Mouse (Mus musculus): ENCODE results near the gene Sik3.

Sik3 gene

DNA sequence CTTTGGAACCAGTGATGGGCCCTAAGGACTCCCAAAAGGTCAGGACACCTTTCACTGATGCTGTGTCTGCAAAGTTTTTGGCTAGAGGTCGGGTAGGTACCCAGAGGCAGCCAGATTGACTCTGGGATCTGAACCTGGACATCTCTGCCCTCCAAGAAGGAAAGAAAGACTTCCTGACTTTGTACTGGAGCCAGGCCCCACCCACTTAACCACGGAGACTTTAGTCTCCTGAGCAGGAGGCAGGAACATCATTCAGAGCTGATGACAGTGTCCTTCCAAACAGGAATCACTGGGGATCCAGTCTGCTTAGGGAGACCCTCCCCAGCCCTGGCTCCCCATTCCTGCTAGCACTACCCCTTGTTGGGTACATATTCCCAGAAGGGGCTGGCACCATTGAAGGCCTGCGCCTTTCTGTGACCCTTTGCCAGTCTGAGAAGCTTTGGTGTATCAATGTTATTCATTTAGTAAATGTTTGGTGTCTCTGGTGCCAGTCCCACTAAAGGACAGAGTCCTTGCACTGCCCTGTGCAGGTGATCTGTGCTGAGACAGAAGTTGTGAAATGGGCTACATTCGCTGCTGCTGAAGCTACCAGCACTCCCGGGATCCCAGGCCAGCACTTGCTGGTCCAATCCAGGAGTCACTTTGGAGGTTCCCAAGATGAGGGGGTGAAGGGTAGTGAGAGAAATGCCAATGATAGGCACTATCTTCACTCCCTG lies 212.5 kb downstream of the Sik3 start:
- no peak for TF ChIP-seq GATA4 (IDR thresholded peaks at IDR 0.05; ENCODE audit: insufficient replicate concordance, low read length)

DNA sequence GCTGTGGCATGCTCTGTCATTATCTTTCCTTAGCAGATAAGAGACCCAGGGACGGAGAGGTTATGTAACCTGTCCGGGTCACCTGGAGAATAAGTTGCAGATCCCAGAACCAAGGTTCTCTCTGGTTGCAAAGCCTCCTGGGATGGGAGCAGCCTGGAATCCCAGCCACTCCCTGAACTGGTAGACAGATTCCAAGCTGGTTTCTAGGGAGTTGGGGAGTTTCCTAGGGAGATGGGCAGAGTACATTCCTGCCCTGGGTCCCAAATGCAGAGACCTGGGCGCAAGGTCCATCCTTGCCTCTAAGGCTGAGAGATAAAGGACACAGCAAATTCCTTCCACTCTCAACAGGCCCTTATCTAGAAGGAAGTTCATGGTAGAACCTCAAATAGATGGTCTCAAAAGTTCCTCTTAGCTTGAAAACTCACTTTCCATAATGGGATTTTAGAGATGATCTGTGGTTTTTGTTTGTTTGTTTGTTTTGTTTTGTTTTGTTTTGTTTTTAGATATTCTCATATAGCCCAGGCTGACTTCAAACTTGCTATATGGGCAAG lies 214.5 kb downstream of the Sik3 start:
- no peak for TF ChIP-seq GATA4 (IDR thresholded peaks at IDR 0.05; ENCODE audit: insufficient replicate concordance, low read length)

DNA sequence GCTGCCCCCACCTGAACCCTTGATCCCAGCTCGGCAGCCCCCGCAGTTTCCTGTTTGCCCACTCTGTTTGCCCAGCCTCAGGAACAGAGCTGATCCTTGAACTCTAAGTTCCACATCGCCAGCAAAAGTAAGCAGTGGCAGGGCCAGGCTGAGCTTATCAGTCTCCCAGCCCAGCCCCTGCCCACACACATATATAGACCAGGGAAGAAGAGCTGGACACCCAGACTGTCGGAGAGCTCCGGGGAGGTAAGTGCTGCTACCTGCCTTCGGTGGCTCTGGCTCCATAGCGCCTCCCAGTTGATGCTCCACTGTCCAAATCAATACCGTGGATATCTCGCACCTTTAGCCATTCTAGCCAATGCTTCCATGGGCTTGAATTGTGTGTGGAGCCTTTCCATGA lies 215.9 kb downstream of the Sik3 start, which contains the start of gene Apoa1:
Apoa1 (plus strand) TSS at position 90 of the 400 bp plus-strand sequence.
- TF ChIP-seq GATA4 (IDR thresholded peaks at IDR 0.05; ENCODE audit: insufficient replicate concordance, low read length): peak; percentile 46; the same call in 1 of the 2 replicates

DNA sequence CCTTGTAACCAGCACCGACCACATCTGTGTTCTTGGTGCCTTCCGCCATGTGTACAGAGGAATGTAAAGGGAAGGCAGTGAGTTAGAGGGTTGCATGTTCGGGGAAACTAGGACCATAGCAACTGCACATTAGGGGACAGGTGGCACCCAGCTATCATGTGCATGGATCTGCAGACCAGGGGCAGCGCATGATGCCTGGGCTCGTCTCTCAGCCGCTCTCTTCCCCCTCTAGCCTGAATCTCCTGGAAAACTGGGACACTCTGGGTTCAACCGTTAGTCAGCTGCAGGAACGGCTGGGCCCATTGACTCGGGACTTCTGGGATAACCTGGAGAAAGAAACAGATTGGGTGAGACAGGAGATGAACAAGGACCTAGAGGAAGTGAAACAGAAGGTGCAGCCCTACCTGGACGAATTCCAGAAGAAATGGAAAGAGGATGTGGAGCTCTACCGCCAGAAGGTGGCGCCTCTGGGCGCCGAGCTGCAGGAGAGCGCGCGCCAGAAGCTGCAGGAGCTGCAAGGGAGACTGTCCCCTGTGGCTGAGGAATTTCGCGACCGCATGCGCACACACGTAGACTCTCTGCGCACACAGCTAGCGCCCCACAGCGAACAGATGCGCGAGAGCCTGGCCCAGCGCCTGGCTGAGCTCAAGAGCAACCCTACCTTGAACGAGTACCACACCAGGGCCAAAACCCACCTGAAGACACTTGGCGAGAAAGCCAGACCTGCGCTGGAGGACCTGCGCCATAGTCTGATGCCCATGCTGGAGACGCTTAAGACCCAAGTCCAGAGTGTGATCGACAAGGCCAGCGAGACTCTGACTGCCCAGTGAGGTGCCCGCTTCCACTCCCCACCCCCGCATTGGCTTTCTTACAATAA lies 217.2 kb downstream of the Sik3 start:
- TF ChIP-seq GATA4 (IDR thresholded peaks at IDR 0.05; ENCODE audit: insufficient replicate concordance, low read length): no peak

DNA sequence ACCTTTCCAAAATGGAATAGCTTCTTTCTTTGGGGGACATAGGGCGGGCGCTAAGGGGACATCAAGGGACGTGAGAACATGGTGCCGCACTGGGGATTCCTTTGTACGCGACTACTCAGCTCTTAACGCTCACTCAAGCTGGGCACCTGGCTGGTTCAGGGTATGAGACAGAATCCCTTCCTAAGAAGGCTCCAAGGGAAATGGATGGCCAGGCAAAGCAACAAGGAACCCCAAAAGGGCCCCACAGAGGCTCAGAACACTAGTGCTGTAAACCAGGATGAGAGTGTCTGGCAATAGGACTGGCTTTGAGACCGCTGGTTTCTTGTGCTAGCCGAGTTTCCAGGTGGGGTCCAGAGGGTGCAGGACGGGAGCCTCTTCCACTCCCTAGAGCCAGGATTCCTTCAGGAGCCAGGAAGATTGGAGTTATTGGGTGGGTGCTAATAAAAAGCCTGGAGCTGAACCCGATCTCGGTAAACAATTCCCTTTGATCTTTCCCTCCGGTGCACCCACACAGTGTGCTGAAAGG lies 217.9 kb downstream of the Sik3 start:
- TF ChIP-seq GATA4 (IDR thresholded peaks at IDR 0.05; ENCODE audit: insufficient replicate concordance, low read length): no peak

DNA sequence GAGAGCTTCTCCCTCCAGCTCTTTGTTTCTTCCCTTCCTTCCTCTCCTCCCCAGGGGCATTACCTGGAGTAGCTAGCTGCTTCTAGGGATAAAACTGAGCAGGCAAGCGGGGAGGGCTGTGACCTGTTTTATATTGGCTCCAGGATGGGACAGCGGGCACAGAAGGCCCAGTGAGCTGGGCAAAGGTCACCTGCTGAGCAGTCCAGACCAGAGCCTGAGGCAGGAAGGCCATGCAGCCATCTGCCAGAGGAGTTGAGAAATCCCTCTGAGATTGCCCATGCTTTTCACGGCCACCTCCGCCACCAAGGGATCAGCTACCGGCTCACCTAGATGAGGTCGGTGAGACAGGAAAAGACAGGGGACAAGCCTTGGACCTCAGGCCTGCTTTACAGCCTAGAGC lies 222.6 kb downstream of the Sik3 start:
- 0 out of 2 replicates have a peak, but pooled peaks have one; percentile 3 for TF ChIP-seq GATA4 (IDR thresholded peaks at IDR 0.05; ENCODE audit: insufficient replicate concordance, low read length)

DNA sequence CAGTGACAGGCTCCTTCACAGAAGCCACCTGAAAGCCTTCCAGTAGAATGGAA lies 222.8 kb downstream of the Sik3 start, which contains the start of gene Apoc3:
Apoc3 (minus strand) TSS at position 41 of the 53 bp plus-strand sequence.
- TF ChIP-seq GATA4 (IDR thresholded peaks at IDR 0.05; ENCODE audit: insufficient replicate concordance, low read length): no peak

DNA sequence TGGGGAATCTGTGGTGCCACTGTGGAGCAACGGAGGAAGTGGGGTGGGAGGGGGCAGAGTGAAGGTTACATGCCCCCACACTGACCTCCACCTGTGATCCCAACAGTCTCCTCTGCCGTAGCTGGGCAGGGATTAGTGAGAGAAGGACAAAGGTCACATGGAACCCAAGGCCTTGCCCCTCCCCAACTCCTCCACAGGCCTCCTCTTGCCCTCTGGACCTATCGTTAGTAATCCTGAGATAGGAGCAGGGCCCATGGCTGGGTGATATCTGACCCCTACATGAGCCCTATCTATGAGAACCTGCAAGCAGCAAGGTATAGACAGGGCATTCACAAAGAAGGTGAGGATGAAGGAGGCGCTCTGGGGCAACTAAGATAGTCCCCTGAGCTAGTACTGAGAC lies 223.0 kb downstream of the Sik3 start:
- peak; percentile 12; the same call in 1 of the 2 replicates for TF ChIP-seq GATA4 (IDR thresholded peaks at IDR 0.05; ENCODE audit: insufficient replicate concordance, low read length)

DNA sequence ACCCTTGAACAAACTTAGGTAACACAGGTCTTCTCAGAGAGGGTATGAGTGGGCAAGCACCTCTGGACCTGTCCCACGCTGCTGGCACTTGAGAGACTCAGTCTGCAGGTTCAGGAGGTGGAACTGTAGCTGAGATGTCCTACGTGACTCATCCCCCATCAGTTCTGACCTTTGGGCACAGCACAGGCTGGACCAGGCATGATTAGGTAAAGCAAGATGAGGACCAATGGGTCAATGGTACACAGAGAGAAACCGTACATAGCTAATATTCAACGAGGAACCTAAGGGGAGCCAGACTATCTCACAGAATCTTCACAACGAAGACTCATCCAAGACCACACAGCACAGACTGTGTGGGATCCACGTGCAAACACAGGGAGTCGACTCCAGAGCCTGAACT lies 226.2 kb downstream of the Sik3 start:
- no peak for TF ChIP-seq GATA4 (IDR thresholded peaks at IDR 0.05; ENCODE audit: insufficient replicate concordance, low read length)

DNA sequence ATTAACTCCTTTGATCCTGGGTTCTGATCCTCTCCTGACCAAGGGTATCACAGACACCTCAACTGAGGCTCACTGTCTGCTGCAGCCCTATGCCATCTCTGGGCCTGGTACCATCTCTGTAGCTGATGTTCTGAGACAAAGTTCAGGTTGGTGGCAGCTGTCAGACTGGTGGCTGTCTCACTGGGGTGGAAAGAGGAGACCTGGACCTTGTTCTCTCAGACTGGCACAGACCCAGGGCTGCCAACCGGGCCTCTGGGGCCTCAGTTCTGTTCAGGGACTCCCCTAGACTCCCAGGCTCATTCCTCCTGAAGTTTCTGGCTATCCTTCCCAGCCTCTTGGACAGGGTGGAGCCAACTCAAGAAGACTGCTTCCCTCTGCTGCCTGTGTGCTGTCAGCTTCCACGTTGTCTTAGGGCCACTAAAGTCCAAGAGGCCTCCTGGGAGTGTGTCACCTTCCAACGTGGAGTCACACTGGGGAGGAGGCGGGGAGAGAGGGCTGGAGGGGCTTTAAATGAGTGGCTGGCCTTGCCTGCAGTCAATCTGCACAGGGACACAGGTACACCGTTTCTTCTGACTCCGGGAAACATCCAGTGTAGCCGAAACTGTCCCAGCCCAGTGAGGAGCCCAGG lies 228.0 kb downstream of the Sik3 start, which contains the start of gene Apoa4:
Apoa4 (plus strand) TSS at position 171 of the 628 bp plus-strand sequence.
- no peak for TF ChIP-seq GATA4 (IDR thresholded peaks at IDR 0.05; ENCODE audit: insufficient replicate concordance, low read length)

DNA sequence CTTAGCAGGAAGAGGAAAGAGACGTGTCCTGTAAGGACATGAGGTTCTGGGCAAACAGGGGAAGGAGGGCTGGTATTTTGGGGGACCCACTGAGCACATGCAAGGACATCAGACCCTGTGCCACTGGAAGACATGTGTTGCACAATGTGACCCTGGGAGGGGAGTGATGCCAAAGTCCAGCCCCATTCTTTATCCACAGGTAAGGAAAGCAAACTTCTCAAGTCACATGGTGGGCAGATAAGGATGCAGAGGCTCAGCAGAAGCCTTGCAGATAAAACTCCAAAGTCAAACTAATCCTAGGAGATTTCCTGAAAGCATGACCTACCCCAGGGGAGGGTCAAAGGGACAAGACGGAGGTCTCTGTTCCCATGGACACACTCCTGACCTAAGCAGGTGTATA lies 229.2 kb downstream of the Sik3 start:
- peak; percentile 60; the same call in 1 of the 2 replicates for TF ChIP-seq GATA4 (IDR thresholded peaks at IDR 0.05; ENCODE audit: insufficient replicate concordance, low read length)

DNA sequence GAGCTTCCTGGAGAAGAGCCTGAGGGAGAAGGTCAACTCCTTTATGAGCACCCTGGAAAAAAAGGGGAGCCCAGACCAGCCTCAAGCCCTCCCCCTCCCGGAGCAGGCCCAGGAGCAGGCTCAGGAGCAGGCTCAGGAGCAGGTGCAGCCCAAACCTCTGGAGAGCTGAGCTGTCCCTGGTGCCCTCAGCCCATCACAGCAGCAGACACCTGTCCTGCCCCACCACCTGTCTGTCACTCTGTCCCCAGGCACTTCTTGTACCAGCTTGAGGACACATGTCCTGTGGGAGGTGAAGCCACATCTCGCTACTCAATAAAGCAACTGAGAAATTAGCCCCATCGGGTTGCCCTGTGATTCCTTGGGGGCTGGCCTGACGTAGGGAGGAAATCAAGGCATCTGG lies 230.5 kb downstream of the Sik3 start:
- TF ChIP-seq GATA4 (IDR thresholded peaks at IDR 0.05; ENCODE audit: insufficient replicate concordance, low read length): no peak

DNA sequence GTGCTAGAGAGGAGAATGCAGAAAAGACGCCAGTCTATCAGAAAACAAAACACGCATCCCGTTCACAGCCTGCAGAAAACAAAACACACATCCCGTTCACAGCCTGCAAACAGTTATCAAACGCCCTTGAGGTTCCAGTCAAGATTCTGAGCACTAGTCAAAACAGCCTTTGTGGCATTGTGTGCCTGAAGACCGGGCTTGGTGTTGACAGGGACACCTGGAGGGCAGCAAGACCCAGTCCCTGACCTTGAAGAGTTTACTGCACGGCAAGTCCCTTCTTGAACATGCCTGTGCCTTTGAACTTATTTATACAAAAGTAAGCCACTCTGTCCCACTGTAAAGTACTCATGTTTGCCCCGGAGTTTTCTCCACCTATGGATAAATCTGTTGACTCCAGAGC lies 231.0 kb downstream of the Sik3 start:
- TF ChIP-seq GATA4 (IDR thresholded peaks at IDR 0.05; ENCODE audit: insufficient replicate concordance, low read length): no peak

DNA sequence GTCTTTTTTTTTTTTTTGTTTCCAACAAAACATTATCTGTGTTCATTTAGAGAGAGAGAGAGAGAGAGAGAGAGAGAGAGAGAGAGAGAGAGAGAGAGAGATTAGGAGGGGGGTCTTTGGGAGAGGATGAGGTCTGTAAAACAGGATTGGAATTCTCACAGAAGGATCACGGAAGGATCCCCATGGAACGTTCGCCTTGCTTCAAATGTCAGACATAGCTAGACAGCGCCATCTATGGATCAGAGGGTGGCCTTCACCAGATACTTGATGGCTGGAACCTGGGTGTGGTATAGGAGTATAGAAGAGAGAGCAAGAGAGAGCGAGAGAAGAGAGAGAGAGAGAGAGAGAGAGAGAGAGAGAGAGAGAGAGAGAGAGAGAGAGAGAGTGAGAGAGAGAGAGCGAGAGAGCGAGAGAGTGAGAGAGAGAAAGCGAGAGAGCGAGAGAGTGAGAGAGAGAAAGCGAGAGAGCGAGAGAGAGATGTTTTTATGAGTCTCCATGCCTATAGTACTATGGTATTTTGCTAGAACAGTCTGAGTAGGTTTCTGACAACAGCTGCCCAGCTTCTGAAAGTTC lies 234.2 kb downstream of the Sik3 start:
- TF ChIP-seq GATA4 (IDR thresholded peaks at IDR 0.05; ENCODE audit: insufficient replicate concordance, low read length): no peak

DNA sequence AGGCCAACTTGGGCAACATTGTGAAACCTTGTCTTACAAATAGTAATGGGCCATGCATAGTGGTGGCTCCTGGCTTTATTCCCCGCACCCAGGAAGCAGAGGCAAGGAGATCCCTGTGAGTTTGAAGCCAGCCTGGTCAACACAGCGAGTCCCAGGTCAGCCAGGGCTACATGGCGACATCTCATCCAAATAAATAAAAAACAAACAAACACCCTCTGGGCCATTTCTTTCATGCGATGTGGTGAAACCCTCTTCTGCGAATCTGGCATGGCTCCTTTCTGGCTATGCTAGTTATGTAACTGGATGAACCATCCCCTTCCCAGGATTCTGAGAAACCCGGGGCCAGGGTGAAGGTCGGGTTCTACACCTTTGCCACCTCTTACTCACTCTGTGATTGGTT lies 243.6 kb downstream of the Sik3 start:
- TF ChIP-seq GATA4 (IDR thresholded peaks at IDR 0.05; ENCODE audit: insufficient replicate concordance, low read length): no peak

All from liver, adult (tissue).